Mouse (Mus musculus) gonadal fat pad, adult 2 months (tissue): ENCODE results near the gene Pate4. TPM values are rescaled to one million over a fixed set of nuclear protein-coding genes. Genes with fewer than 3 reads are reported as not detected.

Source experiments
- polyA plus RNA-seq: library from polyadenylated mRNA; depleted of rRNA; stranded (reverse); fragments of >200 nt; gene quantifications from 2 replicates; pipeline ENCODE4 v1.2.3, GENCODE M21; 2012; rRNA removed

Pate4 gene
- polyA plus RNA-seq, 1 experiment: 2.5 TPM

Other genes starting within 250 kb of the Pate4 start
- gene Cdon, start 190.8 kb downstream of the Pate4 start, polyA plus RNA-seq: 18.4 and 19.6 TPM in 2 replicates
- gene Gm1113, start 93.7 kb downstream of the Pate4 start, polyA plus RNA-seq: 0.04 TPM in 1 of 2 replicates, not detected in the other
- gene Ddx25, start 53.4 kb downstream of the Pate4 start, polyA plus RNA-seq: 0.15 and 0.25 TPM in 2 replicates
- gene Pus3, start 53.3 kb downstream of the Pate4 start, polyA plus RNA-seq: 2.4 and 2.6 TPM in 2 replicates
- gene Pate2, start 41.7 kb downstream of the Pate4 start, polyA plus RNA-seq: 40.8 and 43.4 TPM in 2 replicates
- 5.1 and 6.3 TPM in 2 replicates for gene Hyls1, start 41.5 kb downstream of the Pate4 start, polyA plus RNA-seq
- gene Pate3, start 36.3 kb upstream of the Pate4 start, polyA plus RNA-seq: 33.8 and 35.7 TPM in 2 replicates
- gene Pate1, start 75.4 kb upstream of the Pate4 start, polyA plus RNA-seq: 55.1 and 80.8 TPM in 2 replicates
- 14.9 and 24.8 TPM in 2 replicates for gene Gm17677, start 129.1 kb upstream of the Pate4 start, polyA plus RNA-seq
- gene Gm17727, start 166.2 kb upstream of the Pate4 start, polyA plus RNA-seq: 127 and 133 TPM in 2 replicates
- 7.9 and 9.5 TPM in 2 replicates for gene Gm27235, start 178.2 kb upstream of the Pate4 start, polyA plus RNA-seq
- 156 and 268 TPM in 2 replicates for gene D730048I06Rik, start 178.2 kb upstream of the Pate4 start, polyA plus RNA-seq
- gene 9230110F15Rik, start 232.2 kb upstream of the Pate4 start, polyA plus RNA-seq: 368 and 380 TPM in 2 replicates